Mouse (Mus musculus) kidney, embryonic 16.5 days (tissue): ENCODE results near the gene Abhd4. TPM values are rescaled to one million over a fixed set of nuclear protein-coding genes. Genes with fewer than 3 reads are reported as not detected.

ENCODE experiments used
- ATAC-seq: fragments of 200-750 bp; cut with Nextera tagmentation; 2 replicates; pipeline ENCODE4 v1.8.0; 2017; ENCODE audit warnings: moderate TSS enrichment; ENCODE audit not compliant: low FRiP score, low TSS enrichment
- H3K27ac ChIP-seq: fragments of 300-500 bp; sonication (generic); 2 replicates; pipeline ENCODE4 v1.5.1; 2014; ENCODE audit warnings: low read length
- H3K27me3 ChIP-seq: fragments of 300-500 bp; sonication (generic); 2 replicates; pipeline ENCODE4 v1.6.1; 2014; ENCODE audit warnings: low read length, control low read depth, mixed read lengths; ENCODE audit not compliant: insufficient read depth
- H3K36me3 ChIP-seq: fragments of 300-500 bp; sonication (generic); 2 replicates; pipeline ENCODE4 v1.6.1; 2014; ENCODE audit warnings: low read length, control low read depth, mixed read lengths; ENCODE audit not compliant: insufficient read depth
- H3K4me1 ChIP-seq: fragments of 300-500 bp; sonication (generic); 2 replicates; pipeline ENCODE4 v1.6.1; 2014; ENCODE audit warnings: low read length, control low read depth, mixed read lengths; ENCODE audit not compliant: insufficient read depth
- H3K4me2 ChIP-seq: fragments of 300-500 bp; sonication (generic); replicated peaks from 2 replicates; pipeline ENCODE4 v1.6.1; 2014; ENCODE audit warnings: low read depth, low read length
- H3K4me3 ChIP-seq: fragments of 300-500 bp; sonication (generic); 2 replicates; pipeline ENCODE4 v1.5.1; 2014; ENCODE audit warnings: mild to moderate bottlenecking, low read length
- H3K9ac ChIP-seq: fragments of 300-500 bp; sonication (generic); replicated peaks from 2 replicates; pipeline ENCODE4 v1.6.1; 2014; ENCODE audit warnings: low read length
- H3K9me3 ChIP-seq: fragments of 300-500 bp; sonication (generic); 2 replicates; pipeline ENCODE4 v1.6.1; 2016; ENCODE audit warnings: low read length, control low read depth
- WGBS: fragments of 180-500 bp; shearing (Covaris S2); extraction: QIAGEN DNeasy Blood & Tissue Kit; methylation state at CpG from one replicate; pipeline ENCODE4 v1.1.7; 2014; 5-methylcytosine and 5-hydroxymethylcytosine counted together
- polyA plus RNA-seq: library from polyadenylated mRNA; unstranded; fragments of >200 nt; fragmentation: Nextera tagmentation; extraction: Ambion mirVana; gene quantifications from 2 replicates; pipeline ENCODE4 v1.2.1, GENCODE M21; 2015

Abhd4 gene
- polyA plus RNA-seq, 1 experiment from 2014 or later: 86.2 TPM

- 59% methylated on average over 10 of the region's 10 CpGs for WGBS
- H3K27me3 ChIP-seq: no peaks in the 10 kb centered on the region
- no peak for ATAC-seq
- no peak overlapping the region for H3K27ac ChIP-seq
- no peak overlapping the region for H3K4me2 ChIP-seq
- H3K9ac ChIP-seq: no peak overlapping the region
- no peaks in the 10 kb centered on the region for H3K9me3 ChIP-seq
- no peak overlapping the region for H3K4me3 ChIP-seq
- peaks cover 35% of the 10 kb centered on the region for H3K36me3 ChIP-seq
- H3K4me1 ChIP-seq: peaks cover 7% of the 10 kb centered on the region; the same call in 1 of the 2 replicates
These were observed 11.1 kb downstream of the Abhd4 start for GRCm38 (mm10) chr14:54265093-54265492.

- Histone ChIP-seq H3K4me3 (no peak overlapping the region), H3K9ac (no peak overlapping the region), H3K4me1 (no peaks in the 10 kb centered on the region), H3K36me3 (peaks cover 35% of the 10 kb centered on the region), H3K27ac (no peak overlapping the region), H3K27me3 (no peaks in the 10 kb centered on the region), H3K9me3 (no peaks in the 10 kb centered on the region), H3K4me2 (no peak overlapping the region)
- 84% methylated on average over 6 of the region's 6 CpGs for WGBS
- ATAC-seq: no peak
These were observed 12.0 kb downstream of the Abhd4 start for GRCm38 (mm10) chr14:54265951-54266350.

GRCm38 (mm10) chr14:54267966-54268365 is 14.0 kb downstream of the Abhd4 start:
- 92% methylated on average over 10 of the region's 10 CpGs for WGBS
- Histone ChIP-seq H3K27ac (no peak overlapping the region), H3K9ac (no peak overlapping the region), H3K4me1 (no peaks in the 10 kb centered on the region), H3K9me3 (no peaks in the 10 kb centered on the region), H3K36me3 (peaks cover 29% of the 10 kb centered on the region), H3K4me3 (no peak overlapping the region), H3K27me3 (no peaks in the 10 kb centered on the region), H3K4me2 (no peak overlapping the region)
- ATAC-seq: no peak

GRCm38 (mm10) chr14:54269566-54269965 is 15.6 kb downstream of the Abhd4 start:
- Histone ChIP-seq H3K4me3 (no peak overlapping the region), H3K4me1 (no peaks in the 10 kb centered on the region), H3K9me3 (no peaks in the 10 kb centered on the region), H3K4me2 (no peak overlapping the region), H3K9ac (no peak overlapping the region), H3K27ac (no peak overlapping the region), H3K36me3 (peaks cover 24% of the 10 kb centered on the region), H3K27me3 (no peaks in the 10 kb centered on the region)
- ATAC-seq: no peak
- WGBS: 94% methylated on average over 3 of the region's 3 CpGs

- H3K4me1 ChIP-seq: no peaks in the 10 kb centered on the region
- no peak overlapping the region for H3K4me2 ChIP-seq
- H3K4me3 ChIP-seq: no peak overlapping the region
- no peak for ATAC-seq
- H3K9me3 ChIP-seq: no peaks in the 10 kb centered on the region
- no peak overlapping the region for H3K9ac ChIP-seq
- H3K36me3 ChIP-seq: peaks cover 24% of the 10 kb centered on the region
- no peak overlapping the region for H3K27ac ChIP-seq
- H3K27me3 ChIP-seq: no peaks in the 10 kb centered on the region
- WGBS: 88% methylated on average over 3 of the region's 3 CpGs
These were observed 16.4 kb downstream of the Abhd4 start for GRCm38 (mm10) chr14:54270413-54270812.

GRCm38 (mm10) chr14:54271976-54272606 is 18.1 kb downstream of the Abhd4 start:
- Histone ChIP-seq H3K4me2 (no peak overlapping the region), H3K4me3 (no peak overlapping the region), H3K36me3 (peaks cover 18% of the 10 kb centered on the region), H3K27me3 (no peaks in the 10 kb centered on the region), H3K4me1 (no peaks in the 10 kb centered on the region), H3K9me3 (no peaks in the 10 kb centered on the region), H3K27ac (no peak overlapping the region), H3K9ac (no peak overlapping the region)
- no peak for ATAC-seq
- 81% methylated on average over 3 of the region's 3 CpGs for WGBS

- Histone ChIP-seq H3K9ac (no peak overlapping the region), H3K27ac (no peak overlapping the region), H3K27me3 (no peaks in the 10 kb centered on the region), H3K36me3 (peaks cover 13% of the 10 kb centered on the region), H3K4me3 (no peak overlapping the region), H3K4me2 (no peak overlapping the region), H3K9me3 (no peaks in the 10 kb centered on the region), H3K4me1 (no peaks in the 10 kb centered on the region)
- ATAC-seq: no peak
- 89% methylated on average over 3 of the region's 3 CpGs for WGBS
These were observed 18.7 kb downstream of the Abhd4 start for GRCm38 (mm10) chr14:54272696-54273095.

- H3K4me3 ChIP-seq: no peak overlapping the region
- H3K27me3 ChIP-seq: no peaks in the 10 kb centered on the region
- no peaks in the 10 kb centered on the region for H3K36me3 ChIP-seq
- H3K9ac ChIP-seq: no peak overlapping the region
- WGBS: 80% methylated on average over 2 of the region's 2 CpGs
- no peak overlapping the region for H3K27ac ChIP-seq
- H3K9me3 ChIP-seq: no peaks in the 10 kb centered on the region
- H3K4me1 ChIP-seq: no peaks in the 10 kb centered on the region
- no peak for ATAC-seq
- no peak overlapping the region for H3K4me2 ChIP-seq
These were observed 22.5 kb downstream of the Abhd4 start for GRCm38 (mm10) chr14:54276446-54276845.

- no peak for ATAC-seq
- no peaks in the 10 kb centered on the region for H3K4me1 ChIP-seq
- no peaks in the 10 kb centered on the region for H3K36me3 ChIP-seq
- H3K4me3 ChIP-seq: no peak within 1 kb of the TSS
- no peak within 1 kb of the TSS for H3K9ac ChIP-seq
- H3K27me3 ChIP-seq: no peaks in the 10 kb centered on the region
- 68% methylated on average over 1 of the region's 1 CpGs for WGBS
- peaks cover 4% of the 10 kb centered on the region; the same call in 1 of the 2 replicates for H3K9me3 ChIP-seq
- H3K4me2 ChIP-seq: no peak within 1 kb of the TSS
- H3K27ac ChIP-seq: no peak within 1 kb of the TSS
These were observed 30.9 kb downstream of the Abhd4 start, which contains the start of gene Olfr49 for GRCm38 (mm10) chr14:54284839-54285238. Gene Olfr49 (minus strand): TSS chr14:54284939.

GRCm38 (mm10) chr14:54300136-54300535 is 46.1 kb downstream of the Abhd4 start:
- no peak overlapping the region for H3K4me3 ChIP-seq
- no peaks in the 10 kb centered on the region for H3K4me1 ChIP-seq
- 81% methylated on average over 5 of the region's 5 CpGs for WGBS
- no peak overlapping the region for H3K4me2 ChIP-seq
- no peak overlapping the region for H3K9ac ChIP-seq
- no peaks in the 10 kb centered on the region; the same call in 1 of the 2 replicates for H3K27me3 ChIP-seq
- H3K9me3 ChIP-seq: no peaks in the 10 kb centered on the region
- no peak for ATAC-seq
- no peaks in the 10 kb centered on the region for H3K36me3 ChIP-seq
- H3K27ac ChIP-seq: no peak overlapping the region
